Mouse (Mus musculus) heart, adult 11 months (tissue): ENCODE measurements around the gene Gm11992.
A peak's percentile ranks its signal among the peaks of the same experiment; 100 is the strongest.

Experiments
- DNase-seq: peaks from one replicate; pipeline ENCODE4 v3.0.0; 2022

Gm11992 gene

GRCm38 (mm10) chr11:9116121-9116520 is 67.7 kb downstream of the Gm11992 start:
- DNase-seq, result peak; percentile 29

DNA sequence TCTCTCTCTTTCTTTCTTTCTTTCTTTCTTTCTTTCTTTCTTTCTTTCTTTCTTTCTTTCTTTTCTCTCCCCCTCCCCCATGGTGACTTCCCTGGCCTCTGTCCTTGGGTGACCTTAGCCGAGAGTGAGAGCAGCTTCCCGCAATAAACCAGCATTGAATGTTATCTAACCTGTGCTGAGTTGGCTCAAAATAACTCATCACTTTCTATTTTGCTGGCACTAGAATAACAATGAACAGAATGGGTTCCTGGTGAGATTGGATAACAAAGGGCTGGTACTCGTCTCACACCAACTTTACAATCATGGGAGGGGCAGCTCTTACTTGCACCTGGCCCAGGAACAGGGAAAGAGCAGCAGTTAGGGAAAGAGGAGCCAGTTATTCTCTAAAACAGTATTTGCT is 68.5 kb downstream of the Gm11992 start:
- peak; percentile 61 for DNase-seq

- peak; percentile 97 for DNase-seq
Measured at GRCm38 (mm10) chr11:9117358-9118049, 69.1 kb downstream of the Gm11992 start.

DNA sequence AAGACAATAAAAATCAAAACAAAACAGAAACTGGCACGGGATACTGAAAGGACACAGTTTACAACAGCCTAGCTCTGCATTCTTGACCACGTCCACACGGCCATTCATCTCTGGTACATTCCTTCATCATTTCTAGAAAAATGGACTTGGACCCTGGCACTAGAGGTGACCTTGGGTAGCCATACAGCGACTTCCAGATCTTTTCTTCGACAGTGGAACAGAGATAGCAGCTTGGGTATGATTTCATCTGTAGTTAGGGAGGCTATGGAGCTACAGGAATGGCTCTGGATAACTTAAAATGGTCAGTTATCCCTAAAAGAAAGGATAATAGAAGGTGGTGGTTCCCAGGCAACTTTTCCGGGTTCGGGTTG is 69.6 kb downstream of the Gm11992 start, which contains the start of gene Upp1:
Gene Upp1, plus strand, starts transcription at position 54 of the 371 bp plus-strand sequence.
- DNase-seq, result no peak

DNA sequence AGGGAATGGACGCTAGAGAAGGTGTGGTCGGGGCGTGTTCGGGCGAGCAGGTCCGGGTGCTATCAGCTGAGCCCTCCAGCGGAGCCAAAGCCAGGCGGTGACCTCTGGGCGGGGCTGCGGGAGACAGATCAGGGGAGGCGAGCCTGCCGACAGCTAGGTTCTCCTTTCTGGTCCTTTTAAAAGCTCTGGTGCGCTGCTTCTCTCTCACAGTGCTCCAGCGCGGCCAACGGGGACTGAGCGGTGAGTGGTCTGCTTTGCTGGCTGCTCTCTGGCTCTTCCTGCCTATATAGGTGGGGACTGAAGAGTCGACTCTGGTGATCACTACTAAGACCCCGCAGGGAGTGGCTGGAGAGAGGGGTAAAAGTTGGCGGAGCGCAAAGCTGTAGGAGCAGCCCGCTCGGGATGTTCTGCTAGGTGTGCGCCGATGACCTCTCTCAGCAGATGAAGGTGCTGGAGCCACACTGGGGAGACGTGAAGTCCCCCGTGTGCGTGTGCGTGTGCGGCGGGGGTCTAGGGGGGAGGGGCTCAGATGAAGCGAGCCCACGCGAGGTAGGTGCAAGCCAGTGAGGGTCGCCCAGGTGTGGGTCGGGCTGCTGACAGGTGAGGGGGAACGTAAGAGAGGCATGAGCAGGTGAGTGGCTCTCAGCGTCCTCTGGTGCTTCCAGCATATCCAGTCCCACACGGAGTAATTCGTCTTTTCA is 70.2 kb downstream of the Gm11992 start:
- peak; percentile 96 for DNase-seq
